Mouse (Mus musculus): ENCODE measurements around the gene Hes7.

- TF ChIP-seq CTCF (IDR thresholded peaks at IDR 0.05; ENCODE audit: low read depth, low read length) (no peak), POLR2A (IDR thresholded peaks at IDR 0.05; ENCODE audit: insufficient read depth, low read length) (no peak), EP300 (IDR thresholded peaks at IDR 0.05; ENCODE audit: insufficient read depth, low read depth, low read length) (no peak)
Measured at GRCm38 (mm10) chr11:69092871-69093270, 27.3 kb upstream of the Hes7 start.

All from ES-Bruce4 (cell line).